In the genomic region with DNA sequence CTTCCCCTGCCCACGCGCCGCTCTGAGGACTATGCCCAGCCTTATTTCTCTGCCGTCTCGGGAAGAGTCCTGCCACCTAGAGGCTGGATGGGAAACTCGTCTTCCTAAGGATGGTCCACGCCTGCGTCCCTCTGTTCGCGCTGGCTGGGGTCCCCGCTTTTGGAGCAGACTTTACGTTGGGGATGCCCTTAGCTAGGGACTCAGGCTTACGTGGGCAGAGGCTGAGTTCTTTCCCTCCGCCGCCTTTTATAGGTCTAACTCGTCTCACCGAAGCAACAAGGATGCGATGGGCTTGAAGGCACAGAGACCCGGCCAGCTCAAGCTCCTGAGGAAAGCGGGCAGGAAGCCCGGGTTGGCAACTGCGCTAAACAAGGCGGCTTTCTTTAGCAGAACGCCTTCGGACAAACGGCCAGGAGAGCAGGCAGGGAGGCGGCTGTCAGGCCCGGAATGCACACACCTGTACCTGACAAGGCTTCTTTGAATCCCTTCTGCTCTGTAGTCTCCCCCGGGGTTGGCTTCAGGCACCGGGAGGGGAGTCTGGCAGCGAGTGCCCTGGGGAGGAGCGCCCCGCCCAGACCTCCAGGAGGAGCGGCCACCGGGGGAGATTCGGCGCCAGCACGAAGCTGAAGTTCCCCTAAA, we compare ENCODE assay signal across 8 mouse cellular contexts. TPM values are rescaled to one million over a fixed set of nuclear protein-coding genes. Genes with fewer than 3 reads are reported as not detected.
DNase-seq lines count a peak whose midpoint lies in the region; ATAC-seq and TF ChIP-seq lines count a peak whose summit lies in the region.

No protein-coding gene starts in this region.

- H3K4me3 ChIP-seq in ES-E14 (ENCODE audit: insufficient read depth in 1 of 2, low read depth in 1 of 2, low read length in 2 of 2, poor library complexity in 1 of 2, severe bottlenecking in 1 of 2) = peak overlapping the region; percentile 67 to 82
- H3K4me3 ChIP-seq in forebrain, embryonic 16.5 days (replicated peaks; ENCODE audit: low read length) = peak overlapping the region; percentile 55
- H3K4me3 ChIP-seq in hindbrain, postnatal 0 days (ENCODE audit: low read length) = peak overlapping the region; percentile 51

- WGBS in forebrain, embryonic 16.5 days = 0% methylated on average over 38 of the region's 38 CpGs
- under 1% methylated on average over 36 of the region's 38 CpGs for WGBS in hindbrain, postnatal 0 days

- H3K27me3 ChIP-seq in forebrain, embryonic 16.5 days (replicated peaks; ENCODE audit: control insufficient read depth, insufficient read depth, low read length) = no peaks in the 10 kb centered on the region
- no peaks in the 10 kb centered on the region for H3K27me3 ChIP-seq in hindbrain, postnatal 0 days (ENCODE audit: insufficient read depth, low read length)

- in situ Hi-C loops in ES-E14 (cut with MboI; ENCODE audit: low sequenced_read_pairs in 2 of 2, unreplicated experiment in 2 of 2) = no loop called here

- ATAC-seq in forebrain, embryonic 16.5 days = peak; percentile 98
- ATAC-seq in hindbrain, postnatal 0 days = peak; percentile 98

- peak; percentile 47 for DNase-seq in ES-E14 (ENCODE audit: low read depth, low spot score)
- peak; percentile 29 for DNase-seq in cerebellum, adult 11 months
- peak; percentile 91 for DNase-seq in hindbrain, postnatal 0 days (ENCODE audit: low spot score)
- peak; percentile 50 to 59 for DNase-seq in left cerebral cortex, adult 18-20 months (ENCODE audit: low spot score in 2 of 2)
- peak; percentile 48 for DNase-seq in lung, postnatal 36 days
- DNase-seq in retina, postnatal 7 days (ENCODE audit: low read depth, low spot score) = peak; percentile 50
- DNase-seq in gastrocnemius, adult 8-10 months (ENCODE audit: low spot score in 2 of 2) = no peak

- peak overlapping the region; percentile 75 for H3K4me2 ChIP-seq in forebrain, embryonic 16.5 days (ENCODE audit: low read length)
- H3K4me2 ChIP-seq in hindbrain, postnatal 0 days (ENCODE audit: low read depth, low read length) = peak overlapping the region; percentile 98

- TF ChIP-seq CTCF in hindbrain, postnatal 0 days (IDR thresholded peaks at IDR 0.05; ENCODE audit: low read depth) = peak; percentile 90

- no peaks in the 10 kb centered on the region for H3K4me1 ChIP-seq in ES-E14 (ENCODE audit: control insufficient read depth in 2 of 2, insufficient read depth in 2 of 2, low read length in 2 of 2, poor library complexity in 1 of 2)
- H3K4me1 ChIP-seq in forebrain, embryonic 16.5 days (replicated peaks; ENCODE audit: control insufficient read depth, insufficient read depth, low read length) = peaks cover 5% of the 10 kb centered on the region; the same call in 1 of the 2 replicates
- no peaks in the 10 kb centered on the region for H3K4me1 ChIP-seq in hindbrain, postnatal 0 days (ENCODE audit: insufficient read depth, low read length)

- no peak overlapping the region; the same call in 1 of the 2 replicates for H3K9ac ChIP-seq in ES-E14 (ENCODE audit: insufficient read depth, low read depth, low read length, poor library complexity, severe bottlenecking)
- H3K9ac ChIP-seq in forebrain, embryonic 16.5 days (replicated peaks; ENCODE audit: low read depth, low read length) = peak overlapping the region; percentile 77
- peak overlapping the region; percentile 66 for H3K9ac ChIP-seq in hindbrain, postnatal 0 days (replicated peaks; ENCODE audit: low read length)

- H3K9me3 ChIP-seq in ES-E14 (ENCODE audit: control insufficient read depth, insufficient read depth, low read depth, low read length) = no peaks in the 10 kb centered on the region
- no peaks in the 10 kb centered on the region for H3K9me3 ChIP-seq in forebrain, embryonic 16.5 days (ENCODE audit: control insufficient read depth, low read length)
- no peaks in the 10 kb centered on the region for H3K9me3 ChIP-seq in hindbrain, postnatal 0 days (ENCODE audit: low read length)

- H3K36me3 ChIP-seq in ES-E14 (ENCODE audit: control insufficient read depth, insufficient read depth, low read length, poor library complexity, severe bottlenecking) = no peaks in the 10 kb centered on the region
- no peaks in the 10 kb centered on the region for H3K36me3 ChIP-seq in forebrain, embryonic 16.5 days (ENCODE audit: control insufficient read depth, insufficient read depth)
- no peaks in the 10 kb centered on the region for H3K36me3 ChIP-seq in hindbrain, postnatal 0 days (ENCODE audit: insufficient read depth, low read length)

- H3K27ac ChIP-seq in ES-E14 (ENCODE audit: insufficient read depth, low read depth, low read length, poor library complexity, severe bottlenecking) = no peak overlapping the region
- H3K27ac ChIP-seq in forebrain, embryonic 16.5 days (ENCODE audit: low read length) = peak overlapping the region; percentile 55
- H3K27ac ChIP-seq in hindbrain, postnatal 0 days = peak overlapping the region; percentile 74

TF ChIP-seq in ES-E14, 5 proteins besides CTCF, POLR2A, EP300 and RAD21:
- no peak for TF ChIP-seq MAFK (IDR thresholded peaks at IDR 0.05; ENCODE audit: insufficient read depth, low read depth, low read length)
- no peak for TF ChIP-seq ZNF384 (IDR thresholded peaks at IDR 0.05; ENCODE audit: low read depth, low read length)
- TF ChIP-seq HCFC1 (IDR thresholded peaks at IDR 0.05; ENCODE audit: borderline replicate concordance, insufficient read depth, low read length) = no peak
- TF ChIP-seq CHD2 (IDR thresholded peaks at IDR 0.05; ENCODE audit: low read depth, low read length) = no peak
- no peak for TF ChIP-seq ZC3H11A (IDR thresholded peaks at IDR 0.05; ENCODE audit: borderline replicate concordance, low read depth, low read length)

RNA-seq across cellular contexts. Expression of a gene that starts 56.6 kb away (rescaled TPM):
- total RNA-seq in ES-E14 (2012; rRNA removed) = 3.5 and 4.2 TPM in 2 replicates
- not detected in 2 replicates for polyA plus RNA-seq in forebrain, embryonic 16.5 days (2015; fragmentation: Nextera tagmentation; extraction: Ambion mirVana)
- not detected in 2 replicates for total RNA-seq in hindbrain, postnatal 0 days (2014; rRNA removed)
- polyA plus RNA-seq in hindbrain, postnatal 0 days (2015; fragmentation: Nextera tagmentation; extraction: Ambion mirVana) = not detected in 2 replicates
- not detected for total RNA-seq in left cerebral cortex, adult 18-20 months (2021)
- not detected for total RNA-seq in gastrocnemius, adult 8-10 months (2022)

Comparison
In these comparisons a context has a peak if more than half of its experiments do, and no peak if none do; other contexts are left out.
1. DNase-seq: peak in ES-E14 (single experiment), cerebellum, adult 11 months (single experiment), hindbrain, postnatal 0 days (single experiment), left cerebral cortex, adult 18-20 months (2 of 2), lung, postnatal 36 days (single experiment) and retina, postnatal 7 days (single experiment); none in gastrocnemius, adult 8-10 months (0 of 2).
2. Peak in every context shown above with its lines, with median percentiles within 50 percentile points of each other: H3K4me3 ChIP-seq.